ENCODE assay signal across 11 mouse cellular contexts in the genomic region with DNA sequence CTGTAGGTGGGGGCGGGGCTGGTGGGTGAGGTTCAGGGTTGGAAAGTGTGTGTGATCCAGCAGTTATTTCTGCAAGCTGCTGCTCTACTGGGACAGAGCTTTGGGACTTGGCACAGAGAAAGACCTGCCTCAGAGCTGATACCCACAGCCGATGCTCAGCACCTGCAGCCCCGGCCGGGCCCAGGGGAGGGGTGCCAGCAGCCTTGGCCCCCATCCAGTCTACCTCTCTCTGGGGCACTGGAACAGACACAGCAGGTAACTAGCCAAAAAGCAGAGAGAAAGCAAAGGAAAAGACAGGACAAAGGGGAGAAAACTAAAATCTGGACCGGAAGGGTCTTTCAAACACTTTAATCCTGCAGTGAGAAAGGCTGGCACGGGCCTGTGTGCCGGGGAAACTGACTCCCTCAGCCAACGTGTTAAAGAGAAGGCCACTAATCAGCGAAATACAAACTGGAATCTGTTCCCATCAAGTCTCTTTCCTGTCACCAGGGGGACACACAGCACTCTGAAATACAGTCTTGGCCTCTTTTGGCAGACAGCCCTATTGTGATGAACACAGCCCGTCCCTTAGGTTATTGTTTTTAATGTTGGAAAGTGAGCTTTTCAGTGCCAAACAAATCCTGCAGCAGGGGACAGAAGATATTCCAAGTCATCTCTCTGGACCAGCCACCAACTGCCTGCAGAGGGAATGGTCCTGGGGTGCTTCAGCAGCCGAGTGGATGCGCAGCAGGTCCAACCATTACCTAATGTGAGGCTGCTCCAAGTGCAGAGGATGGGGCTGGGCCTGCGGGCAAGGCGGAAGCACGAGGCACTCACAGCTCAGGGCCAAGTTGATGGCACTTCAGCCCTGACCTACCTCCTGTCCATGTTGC. TPM values are rescaled to one million over a fixed set of nuclear protein-coding genes. Genes with fewer than 3 reads are reported as not detected.
DNase-seq lines count a peak whose midpoint lies in the region; ATAC-seq lines count a peak whose summit lies in the region.
"Had no signal": no experiment of that assay in that cellular context is flagged by ENCODE, and none has a peak within 500 bp of the region (broad histone marks: within the 10 kb centered on the region; RNA-seq: fewer than 3 reads in every experiment).

No protein-coding gene starts in this region.

- peaks cover 60% of the 10 kb centered on the region for H3K36me3 ChIP-seq in embryonic facial prominence, embryonic 14.5 days (ENCODE audit: control insufficient read depth, insufficient read depth, low read length)
- peaks cover 87% of the 10 kb centered on the region for H3K36me3 ChIP-seq in embryonic facial prominence, embryonic 10.5 days (replicated peaks)
- peaks cover 40% of the 10 kb centered on the region for H3K36me3 ChIP-seq in midbrain, embryonic 13.5 days

- H3K9ac ChIP-seq in embryonic facial prominence, embryonic 14.5 days (ENCODE audit: low read depth, low read length): no peak overlapping the region
- H3K9ac ChIP-seq in midbrain, embryonic 13.5 days (replicated peaks): no peak overlapping the region; the same call in 1 of the 2 replicates

- 83% methylated on average over 15 of the region's 15 CpGs for WGBS in embryonic facial prominence, embryonic 14.5 days
- WGBS in embryonic facial prominence, embryonic 10.5 days: 92% methylated on average over 15 of the region's 15 CpGs
- WGBS in midbrain, embryonic 13.5 days: 79% methylated on average over 15 of the region's 15 CpGs

- H3K27ac ChIP-seq in embryonic facial prominence, embryonic 14.5 days (replicated peaks; ENCODE audit: low read depth, low read length): no peak overlapping the region
- H3K27ac ChIP-seq in embryonic facial prominence, embryonic 10.5 days (replicated peaks): no peak overlapping the region
- peak overlapping the region; percentile 57 for H3K27ac ChIP-seq in midbrain, embryonic 13.5 days

- no peak overlapping the region for H3K4me3 ChIP-seq in embryonic facial prominence, embryonic 14.5 days (ENCODE audit: low read depth, low read length)
- no peak overlapping the region for H3K4me3 ChIP-seq in embryonic facial prominence, embryonic 10.5 days
- H3K4me3 ChIP-seq in midbrain, embryonic 13.5 days (replicated peaks): no peak overlapping the region
- H3K4me3 ChIP-seq: erythroblast, embryonic 14.5 days had no signal

- no peak overlapping the region for H3K4me2 ChIP-seq in embryonic facial prominence, embryonic 14.5 days (ENCODE audit: low read depth, low read length)
- H3K4me2 ChIP-seq in midbrain, embryonic 13.5 days (replicated peaks): no peak overlapping the region

- ATAC-seq in embryonic facial prominence, embryonic 14.5 days (ENCODE audit: low read depth): peak; percentile 46; the same call in 1 of the 2 replicates
- no peak for ATAC-seq in midbrain, embryonic 13.5 days
- ATAC-seq in inflammation-experienced regulatory T-cells, adult 6 months: no peak

- DNase-seq in embryonic facial prominence, embryonic 14.5 days (ENCODE audit: low spot score): no peak
- DNase-seq in embryonic facial prominence, embryonic 10.5 days (ENCODE audit: low spot score): no peak
- DNase-seq in layer of hippocampus, postnatal 10 days (ENCODE audit: low spot score in 2 of 2): peak; percentile 68
- no peak for DNase-seq in layer of hippocampus, adult 9-11 months
- peak; percentile 78 to 79 for DNase-seq in cerebellum, postnatal 10 days
- no peak for DNase-seq in urinary bladder, postnatal 10 days (ENCODE audit: low spot score)
- DNase-seq: heart, postnatal 14 days; layer of hippocampus, postnatal 36 days had no signal

- no peaks in the 10 kb centered on the region for H3K27me3 ChIP-seq in embryonic facial prominence, embryonic 14.5 days (replicated peaks; ENCODE audit: control insufficient read depth, insufficient read depth, low read length)
- H3K27me3 ChIP-seq in embryonic facial prominence, embryonic 10.5 days (replicated peaks; ENCODE audit: low read depth, poor library complexity, severe bottlenecking): no peaks in the 10 kb centered on the region
- no peaks in the 10 kb centered on the region for H3K27me3 ChIP-seq in midbrain, embryonic 13.5 days

- H3K9me3 ChIP-seq in embryonic facial prominence, embryonic 14.5 days (ENCODE audit: control insufficient read depth, low read length): no peaks in the 10 kb centered on the region
- H3K9me3 ChIP-seq in embryonic facial prominence, embryonic 10.5 days: no peaks in the 10 kb centered on the region
- no peaks in the 10 kb centered on the region for H3K9me3 ChIP-seq in midbrain, embryonic 13.5 days

- peaks cover 8% of the 10 kb centered on the region for H3K4me1 ChIP-seq in embryonic facial prominence, embryonic 14.5 days (ENCODE audit: control insufficient read depth, insufficient read depth, low read length)
- peaks cover 15% of the 10 kb centered on the region for H3K4me1 ChIP-seq in embryonic facial prominence, embryonic 10.5 days
- H3K4me1 ChIP-seq in midbrain, embryonic 13.5 days (replicated peaks): peaks cover 81% of the 10 kb centered on the region

RNA-seq across cellular contexts. Expression of a gene that starts 49.4 kb away (rescaled TPM):
- 10.4 and 12.1 TPM in 2 replicates for polyA plus RNA-seq in embryonic facial prominence, embryonic 14.5 days (2014; fragmentation: Nextera tagmentation; extraction: Ambion mirVana)
- 0.20 and 1.6 TPM in 2 replicates for polyA plus RNA-seq in embryonic facial prominence, embryonic 10.5 days (2016; fragmentation: Nextera tagmentation; extraction: Ambion mirVana)
- 10 to 100 TPM; 41.3 to 42.2 TPM for total RNA-seq in layer of hippocampus, postnatal 10 days (2021)
- 2.9 TPM in 2 replicates for polyA plus RNA-seq in midbrain, embryonic 13.5 days (2015; fragmentation: Nextera tagmentation; extraction: Ambion mirVana)
- polyA plus RNA-seq in inflammation-experienced regulatory T-cells, adult 6 months (2017; shearing (Covaris generic)): 1 to 10 TPM; 3.2 to 6.1 (median 5.5) TPM

Comparison
In these comparisons a context has a peak if more than half of its experiments do, and no peak if none do; other contexts are left out.
1. DNase-seq: peak in layer of hippocampus, postnatal 10 days (2 of 2) and cerebellum, postnatal 10 days (2 of 2); none in embryonic facial prominence, embryonic 14.5 days (single experiment), embryonic facial prominence, embryonic 10.5 days (single experiment), layer of hippocampus, adult 9-11 months (single experiment) and urinary bladder, postnatal 10 days (single experiment).